Mouse (Mus musculus) liver, embryonic 14.5 days (tissue): ENCODE measurements around the gene Ucn.

Source experiments
- CTCF ChIP-seq: IDR thresholded peaks from 2 replicates; pipeline ENCODE4 v1.5.1; 2016; ENCODE audit warnings: antibody characterized with exemption, low read depth, control low read depth
- EP300 ChIP-seq: IDR thresholded peaks from 2 replicates; pipeline ENCODE4 v1.6.1; 2016; ENCODE audit warnings: antibody characterized with exemption, low read depth

DNA sequence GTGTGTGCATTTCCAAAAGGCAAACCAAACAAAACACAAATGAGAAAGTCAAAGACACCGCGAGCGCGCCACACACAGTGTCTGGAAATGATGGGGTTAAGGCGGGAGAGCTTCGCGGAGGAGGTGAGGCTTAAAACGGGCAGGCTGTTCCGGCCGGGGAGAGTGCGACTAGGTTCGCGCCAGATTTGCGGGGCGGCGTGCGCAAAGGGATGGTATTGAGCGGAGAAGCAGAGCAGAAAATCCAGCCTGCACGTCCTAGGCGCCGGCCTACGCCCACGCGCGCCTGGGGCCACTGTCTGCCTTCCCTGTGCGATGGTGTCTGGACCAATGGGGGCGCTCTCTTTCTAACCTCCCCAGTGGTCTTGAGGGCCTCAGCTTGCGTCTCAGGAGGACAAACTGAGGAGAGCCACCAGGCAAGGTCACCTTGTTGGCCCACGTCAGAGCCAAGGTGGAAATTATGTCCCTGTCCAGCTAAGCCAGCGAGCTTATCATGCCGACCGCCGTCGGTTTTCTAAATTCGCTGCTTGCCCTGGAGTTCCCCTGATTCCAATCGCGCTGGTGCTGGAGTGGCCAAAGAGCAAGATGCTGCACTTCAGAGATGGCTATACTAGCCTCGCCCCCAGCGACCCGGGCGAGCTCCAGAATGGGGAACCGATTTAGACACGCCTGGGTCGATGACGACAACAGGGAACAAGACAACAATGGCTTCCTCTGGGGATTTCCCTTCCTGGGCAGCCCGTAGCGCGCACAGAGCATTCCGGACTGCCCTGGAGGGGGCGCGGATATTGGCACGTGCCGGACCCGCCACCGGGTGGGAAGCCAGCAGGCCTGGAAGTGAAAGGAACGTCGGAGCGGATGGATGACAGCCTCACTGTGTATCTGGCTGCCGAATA, 43.6 kb downstream of the Ucn start:
- no peak for TF ChIP-seq EP300
- TF ChIP-seq CTCF: peak; percentile 9; the same call in 1 of the 2 replicates
